Comparison of ENCODE assay signal across 8 mouse cellular contexts in genomic region chr2:129502641-129503040, GRCm38 (mm10). TPM values are rescaled to one million over a fixed set of nuclear protein-coding genes. Genes with fewer than 3 reads are reported as not detected.
A peak's percentile ranks its signal among the peaks of the same experiment; 100 is the strongest.
DNase-seq lines count a peak whose midpoint lies in the region; ATAC-seq lines count a peak whose summit lies in the region.

No protein-coding gene starts in this region.

- DNase-seq in testis, postnatal 10 days (ENCODE audit: low spot score) = peak; percentile 84
- no peak for DNase-seq in testis, postnatal 14 days (ENCODE audit: low spot score)
- peak; percentile 81 for DNase-seq in adrenal gland, postnatal 14 days
- DNase-seq in embryo, embryonic 11 days = peak; percentile 68
- DNase-seq in left cerebral cortex, postnatal 36 days (ENCODE audit: low spot score in 2 of 2) = peak; percentile 38 to 62
- DNase-seq in retina, embryonic 14.5 days (ENCODE audit: low spot score) = peak; percentile 78

- ATAC-seq in hematopoietic stem cell, adult 5-6 weeks (replicated peaks in 1 of 2; ENCODE audit: insufficient read depth in 1 of 2, low FRiP score in 2 of 2, low TSS enrichment in 1 of 2, low read depth in 1 of 2, poor library complexity in 2 of 2, severe bottlenecking in 2 of 2) = peak; percentile 48 to 71
- no peak for ATAC-seq in erythroblast, adult 5-6 weeks (replicated peaks; ENCODE audit: low FRiP score, poor library complexity, severe bottlenecking)

- intact Hi-C loops in left cerebral cortex, postnatal 36 days (cut with DNase I) = loop anchor here (2.0 to 5.0 kb wide), 3 partner anchors 90 to 370 kb away; partner anchors contain the start of gene Sirpa

RNA-seq across cellular contexts. Expression of gene F830045P16Rik, which starts 33.8 kb away (rescaled TPM):
- not detected in 2 replicates for total RNA-seq in adrenal gland, postnatal 14 days (2021)
- not detected in 2 replicates for total RNA-seq in hematopoietic stem cell, adult 5-6 weeks (2017)
- 1 to 10 TPM in 1 of 2 experiments, under 1 TPM in 1; 0.68 to 1.1 TPM for total RNA-seq in left cerebral cortex, postnatal 36 days (2021)
- 0.42 TPM in 1 of 2 replicates, not detected in the other for total RNA-seq in erythroblast, adult 5-6 weeks (2015; ENCODE audit: low replicate concordance)
- total RNA-seq in erythroblast, adult 5-6 weeks (2017; ENCODE audit: low replicate concordance) = not detected in 2 replicates
